Mouse (Mus musculus): ENCODE data around the gene Prkcg. TPM values are rescaled to one million over a fixed set of nuclear protein-coding genes. Genes with fewer than 3 reads are reported as not detected.
A peak's percentile ranks its signal among the peaks of the same experiment; 100 is the strongest.

The Prkcg gene
- polyA plus RNA-seq (2011; ENCODE audit: insufficient read depth, insufficient read length, low read depth, missing spikeins): 3.0 and 3.4 TPM in 2 replicates

DNA sequence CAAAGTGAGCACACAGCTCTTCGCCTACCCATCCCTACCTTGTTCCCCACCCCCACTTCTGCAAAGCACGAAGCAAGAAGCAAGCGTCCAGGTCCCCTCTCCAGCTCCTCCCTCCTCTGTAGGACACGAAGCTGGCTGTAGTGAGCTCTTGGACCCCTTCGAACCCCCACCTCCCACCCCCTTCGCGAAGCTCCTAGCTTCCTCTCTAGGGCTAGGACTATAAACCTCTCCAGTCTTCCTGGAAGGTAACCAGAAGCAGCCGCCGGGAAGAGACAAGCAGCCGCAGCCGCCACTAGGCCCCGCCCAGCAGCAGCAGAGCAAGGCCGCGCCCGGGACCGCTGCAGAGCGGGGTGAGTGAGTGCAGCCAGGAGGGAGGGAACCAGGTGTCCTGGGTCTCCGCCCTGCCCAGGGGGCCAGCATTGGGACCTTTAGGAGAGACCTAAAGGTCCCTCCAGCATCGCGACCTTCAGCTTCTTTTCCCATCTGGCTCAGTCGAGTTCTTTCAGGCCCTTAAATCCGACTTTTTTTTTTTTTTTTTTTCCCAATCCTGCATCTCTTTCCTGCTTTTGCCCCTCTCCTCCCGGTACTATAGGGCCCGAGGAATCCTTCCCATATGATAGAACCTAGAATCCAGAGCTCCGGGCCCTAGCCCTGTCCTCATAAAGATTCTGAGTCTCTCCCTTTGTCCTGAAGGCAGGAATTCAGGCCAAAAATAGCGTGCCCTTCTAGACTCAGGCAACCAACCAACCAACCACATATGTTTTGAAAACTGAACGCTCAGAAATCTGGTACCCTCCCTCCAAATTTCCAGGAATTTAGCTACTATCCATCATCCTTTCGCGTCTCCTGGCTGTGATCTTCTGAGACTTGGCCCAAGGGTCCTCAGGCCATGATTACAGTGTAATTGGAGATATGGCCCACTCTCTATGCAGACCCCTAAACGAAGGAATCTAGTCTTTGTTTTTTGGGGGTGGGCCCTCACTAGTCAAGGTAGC, at the start of gene Prkcg, which contains the start of gene Myadm:
Prkcg (plus strand) TSS at position 204 of the 995 bp plus-strand sequence.
Myadm (plus strand) TSS at position 105 of the 995 bp plus-strand sequence.
- peak within 1 kb of the TSS; percentile 31 for H3K9ac ChIP-seq (ENCODE audit: low read depth, poor library complexity, severe bottlenecking)
- H3K27ac ChIP-seq (ENCODE audit: insufficient read depth, low read length): peak within 1 kb of the TSS; percentile 53
- no peaks in the 10 kb centered on the region for H3K9me3 ChIP-seq (replicated peaks; ENCODE audit: control insufficient read depth, insufficient read depth, low read length, poor library complexity, severe bottlenecking)
- H3K27me3 ChIP-seq (ENCODE audit: control insufficient read depth, insufficient read depth, low read length, poor library complexity, severe bottlenecking): no peaks in the 10 kb centered on the region
- peak within 1 kb of the TSS; percentile 61 for H3K4me3 ChIP-seq (ENCODE audit: low read depth, low read length)
- peaks cover 4% of the 10 kb centered on the region; the same call in 1 of the 2 replicates for H3K36me3 ChIP-seq (ENCODE audit: control insufficient read depth, insufficient read depth, low read length, poor library complexity, severe bottlenecking)
- TF ChIP-seq EP300 (IDR thresholded peaks at IDR 0.05; ENCODE audit: insufficient read depth, low read depth, low read length) (no peak), POLR2A (IDR thresholded peaks at IDR 0.05; ENCODE audit: insufficient read depth, low read length) (no peak), CTCF (IDR thresholded peaks at IDR 0.05; ENCODE audit: low read depth, low read length) (no peak)
- H3K4me1 ChIP-seq (ENCODE audit: control insufficient read depth, insufficient read depth, low read length): no peaks in the 10 kb centered on the region

DNA sequence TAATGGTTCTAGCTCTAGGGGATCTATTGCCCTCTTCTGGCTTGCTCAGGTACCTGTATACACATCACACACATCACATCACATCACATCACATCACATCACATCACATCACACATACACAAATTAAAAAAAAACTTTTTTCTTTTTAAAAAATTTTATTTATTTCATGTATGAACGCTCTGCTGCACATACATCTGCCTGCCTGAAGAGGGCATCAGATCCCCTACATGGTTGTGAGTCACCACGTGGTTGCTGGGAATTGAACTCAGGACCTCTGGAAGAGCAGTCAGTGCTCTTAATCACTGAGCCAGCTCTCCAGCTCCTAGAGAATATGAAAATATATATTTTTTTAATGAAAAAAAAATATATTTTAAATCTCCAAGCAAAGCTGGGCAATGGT, 49.8 kb upstream of the Prkcg start:
- Histone ChIP-seq H3K9me3 (replicated peaks; ENCODE audit: control insufficient read depth, insufficient read depth, low read length, poor library complexity, severe bottlenecking) (no peaks in the 10 kb centered on the region), H3K4me1 (ENCODE audit: control insufficient read depth, insufficient read depth, low read length) (no peaks in the 10 kb centered on the region), H3K27me3 (ENCODE audit: control insufficient read depth, insufficient read depth, low read length, poor library complexity, severe bottlenecking) (no peaks in the 10 kb centered on the region), H3K4me3 (ENCODE audit: low read depth, low read length) (no peak overlapping the region), H3K27ac (ENCODE audit: insufficient read depth, low read length) (no peak overlapping the region), H3K36me3 (ENCODE audit: control insufficient read depth, insufficient read depth, low read length, poor library complexity, severe bottlenecking) (no peaks in the 10 kb centered on the region), H3K9ac (ENCODE audit: low read depth, poor library complexity, severe bottlenecking) (no peak overlapping the region)
- TF ChIP-seq CTCF (IDR thresholded peaks at IDR 0.05; ENCODE audit: low read depth, low read length) (peak; percentile 28), POLR2A (IDR thresholded peaks at IDR 0.05; ENCODE audit: insufficient read depth, low read length) (no peak)

DNA sequence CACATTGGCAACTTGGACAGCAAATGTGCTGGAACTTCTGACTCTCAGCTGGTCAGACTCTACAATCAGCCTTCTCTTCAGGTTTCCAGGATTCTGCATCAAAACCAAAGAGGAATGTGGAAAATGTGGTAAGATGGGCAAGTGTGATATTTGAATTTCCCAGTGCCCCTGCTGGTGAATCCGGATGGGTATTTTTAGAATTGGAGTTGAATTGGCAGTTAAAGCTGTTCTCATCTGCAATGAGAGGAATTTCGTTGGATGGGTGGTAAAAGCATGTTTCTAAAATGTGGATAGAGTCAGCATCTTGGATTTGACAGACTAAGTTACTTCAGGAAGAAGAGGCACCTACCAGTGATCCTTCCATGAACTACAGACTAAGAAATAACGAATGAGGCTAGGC, 28.3 kb upstream of the Prkcg start:
- Histone ChIP-seq H3K27ac (ENCODE audit: insufficient read depth, low read length) (no peak overlapping the region), H3K9me3 (replicated peaks; ENCODE audit: control insufficient read depth, insufficient read depth, low read length, poor library complexity, severe bottlenecking) (no peaks in the 10 kb centered on the region), H3K36me3 (ENCODE audit: control insufficient read depth, insufficient read depth, low read length, poor library complexity, severe bottlenecking) (no peaks in the 10 kb centered on the region), H3K4me1 (ENCODE audit: control insufficient read depth, insufficient read depth, low read length) (peaks cover 3% of the 10 kb centered on the region), H3K4me3 (ENCODE audit: low read depth, low read length) (no peak overlapping the region), H3K9ac (ENCODE audit: low read depth, poor library complexity, severe bottlenecking) (no peak overlapping the region), H3K27me3 (ENCODE audit: control insufficient read depth, insufficient read depth, low read length, poor library complexity, severe bottlenecking) (no peaks in the 10 kb centered on the region)
- TF ChIP-seq POLR2A (IDR thresholded peaks at IDR 0.05; ENCODE audit: insufficient read depth, low read length) (no peak), EP300 (IDR thresholded peaks at IDR 0.05; ENCODE audit: insufficient read depth, low read depth, low read length) (no peak), CTCF (IDR thresholded peaks at IDR 0.05; ENCODE audit: low read depth, low read length) (no peak)

DNA sequence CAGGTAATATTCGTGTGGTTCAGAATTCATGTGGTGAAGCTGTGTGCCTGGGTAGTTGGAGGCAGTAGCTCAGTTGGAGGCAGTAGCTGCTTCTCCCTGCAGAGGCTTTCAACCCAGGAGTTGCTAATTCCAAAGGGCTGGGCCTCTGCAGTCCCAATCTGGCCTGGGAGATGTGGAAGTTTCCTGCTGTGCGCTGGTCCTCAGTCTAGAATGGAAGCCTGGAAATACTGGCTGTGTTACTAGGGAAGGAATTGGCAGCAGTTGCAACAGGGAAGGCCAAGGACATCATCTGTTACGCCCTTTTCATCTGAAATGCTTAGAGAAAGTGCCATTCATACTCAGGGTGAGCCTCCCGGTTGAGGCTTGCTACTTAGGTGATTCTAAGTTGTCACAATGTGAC, 27.5 kb upstream of the Prkcg start:
- TF ChIP-seq POLR2A (IDR thresholded peaks at IDR 0.05; ENCODE audit: insufficient read depth, low read length): no peak
- no peak for TF ChIP-seq CTCF (IDR thresholded peaks at IDR 0.05; ENCODE audit: low read depth, low read length)
- TF ChIP-seq EP300 (IDR thresholded peaks at IDR 0.05; ENCODE audit: insufficient read depth, low read depth, low read length): no peak
- H3K36me3 ChIP-seq (ENCODE audit: control insufficient read depth, insufficient read depth, low read length, poor library complexity, severe bottlenecking): no peaks in the 10 kb centered on the region
- H3K4me3 ChIP-seq (ENCODE audit: low read depth, low read length): no peak overlapping the region
- H3K27me3 ChIP-seq (ENCODE audit: control insufficient read depth, insufficient read depth, low read length, poor library complexity, severe bottlenecking): no peaks in the 10 kb centered on the region
- H3K9me3 ChIP-seq (replicated peaks; ENCODE audit: control insufficient read depth, insufficient read depth, low read length, poor library complexity, severe bottlenecking): no peaks in the 10 kb centered on the region
- H3K4me1 ChIP-seq (ENCODE audit: control insufficient read depth, insufficient read depth, low read length): peaks cover 5% of the 10 kb centered on the region
- H3K27ac ChIP-seq (ENCODE audit: insufficient read depth, low read length): peak overlapping the region; percentile 41; the same call in 1 of the 2 replicates
- H3K9ac ChIP-seq (ENCODE audit: low read depth, poor library complexity, severe bottlenecking): no peak overlapping the region

DNA sequence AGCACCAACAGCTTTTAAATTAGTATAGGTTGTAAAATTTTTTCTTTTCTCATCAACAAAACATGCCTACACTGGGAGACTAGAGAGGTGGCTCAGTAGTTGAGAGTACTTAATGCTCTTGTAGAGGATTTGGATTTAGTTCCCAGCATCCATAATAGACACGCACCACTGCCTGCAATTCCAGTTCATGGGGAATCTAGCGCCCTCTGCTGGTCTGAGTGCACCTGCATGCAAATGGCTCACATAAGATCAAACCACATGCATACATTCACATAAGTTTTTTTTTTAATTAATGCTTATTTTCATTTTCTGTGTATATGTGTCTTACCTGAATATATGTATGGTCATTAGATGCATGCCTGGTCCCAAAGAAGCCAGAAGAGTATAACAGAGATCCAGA, 26.2 kb upstream of the Prkcg start:
- H3K27me3 ChIP-seq (ENCODE audit: control insufficient read depth, insufficient read depth, low read length, poor library complexity, severe bottlenecking): no peaks in the 10 kb centered on the region
- H3K4me3 ChIP-seq (ENCODE audit: low read depth, low read length): no peak overlapping the region
- TF ChIP-seq EP300 (IDR thresholded peaks at IDR 0.05; ENCODE audit: insufficient read depth, low read depth, low read length) (no peak), POLR2A (IDR thresholded peaks at IDR 0.05; ENCODE audit: insufficient read depth, low read length) (no peak), CTCF (IDR thresholded peaks at IDR 0.05; ENCODE audit: low read depth, low read length) (peak; percentile 88)
- peaks cover 5% of the 10 kb centered on the region for H3K4me1 ChIP-seq (ENCODE audit: control insufficient read depth, insufficient read depth, low read length)
- H3K36me3 ChIP-seq (ENCODE audit: control insufficient read depth, insufficient read depth, low read length, poor library complexity, severe bottlenecking): no peaks in the 10 kb centered on the region
- H3K9me3 ChIP-seq (replicated peaks; ENCODE audit: control insufficient read depth, insufficient read depth, low read length, poor library complexity, severe bottlenecking): no peaks in the 10 kb centered on the region
- no peak overlapping the region for H3K9ac ChIP-seq (ENCODE audit: low read depth, poor library complexity, severe bottlenecking)
- H3K27ac ChIP-seq (ENCODE audit: insufficient read depth, low read length): no peak overlapping the region

Data from ES-Bruce4 (cell line).